Mouse (Mus musculus) gastrocnemius, adult 18-20 months (tissue): ENCODE measurements around the gene Gng3. TPM values are rescaled to one million over a fixed set of nuclear protein-coding genes. Genes with fewer than 3 reads are reported as not detected.
A peak's percentile ranks its signal among the peaks of the same experiment; 100 is the strongest.
"Not testable (repeated sequence)": the region's sequence is repeated elsewhere in the genome, so short reads cannot be mapped to it uniquely, and the experiment has no call there.

Source experiments
- DNase-seq: peaks from one replicate; pipeline ENCODE4 v3.0.0; 2021; ENCODE audit warnings: low spot score
- long read RNA-seq, 2 experiments: library from polyadenylated mRNA; stranded (forward); transcript quantifications; one replicate each; pipeline ENCODE4 v2.0.0; 2021
- total RNA-seq, 2 experiments: library from RNA; stranded (reverse); gene quantifications; 2 replicates each; pipeline ENCODE4 v1.2.3; 2021

The Gng3 gene
- total RNA-seq, result not detected
- long read RNA-seq, experiment 1, partial matches to known transcripts, result 0 of 1 reads
- long read RNA-seq, experiment 1, other reads (novel, unspliced or antisense), result 1 of 1 reads
- long read RNA-seq, experiment 2, partial matches to known transcripts, result 0 of 3 reads
- long read RNA-seq, experiment 2, other reads (novel, unspliced or antisense), result 3 of 3 reads

GRCm38 (mm10) chr19:8839103-8839907 lies at the start of gene Gng3:
TSS of gene Gng3 (minus strand) at chr19:8839194.
- DNase-seq, result no peak

GRCm38 (mm10) chr19:8887585-8888463 lies 48.8 kb upstream of the Gng3 start:
- DNase-seq, result no peak

- no peak for DNase-seq
These were observed 48.1 kb upstream of the Gng3 start for GRCm38 (mm10) chr19:8886916-8887584.

DNA sequence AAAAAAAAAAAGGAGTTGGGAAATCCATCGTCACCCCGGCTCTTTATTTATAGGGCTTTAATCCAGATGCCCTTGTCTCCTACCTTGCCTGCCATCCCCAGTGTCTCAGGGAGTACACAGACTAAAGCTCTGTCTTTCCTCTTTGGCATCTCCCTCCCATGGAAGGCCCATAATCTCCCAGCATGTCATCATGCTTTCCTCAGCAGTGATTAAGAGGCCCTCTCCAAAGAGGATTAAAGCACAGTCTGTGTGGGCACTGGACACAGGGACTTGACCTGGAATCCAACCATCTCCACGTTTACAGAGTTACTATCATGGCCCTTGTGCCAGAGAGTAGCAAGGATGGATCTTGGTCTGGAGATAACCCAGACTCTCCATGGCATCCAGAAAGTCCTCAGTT lies 44.6 kb upstream of the Gng3 start, which contains the start of the genes Lbhd1 and Gm49403:
Gene Lbhd1 (plus strand): TSS at position 117 of the 400 bp plus-strand sequence.
Gene Gm49403 (plus strand): TSS at position 315 of the 400 bp plus-strand sequence.
- DNase-seq, result no peak

GRCm38 (mm10) chr19:8881034-8881392 lies 42.0 kb upstream of the Gng3 start:
- no peak for DNase-seq

DNA sequence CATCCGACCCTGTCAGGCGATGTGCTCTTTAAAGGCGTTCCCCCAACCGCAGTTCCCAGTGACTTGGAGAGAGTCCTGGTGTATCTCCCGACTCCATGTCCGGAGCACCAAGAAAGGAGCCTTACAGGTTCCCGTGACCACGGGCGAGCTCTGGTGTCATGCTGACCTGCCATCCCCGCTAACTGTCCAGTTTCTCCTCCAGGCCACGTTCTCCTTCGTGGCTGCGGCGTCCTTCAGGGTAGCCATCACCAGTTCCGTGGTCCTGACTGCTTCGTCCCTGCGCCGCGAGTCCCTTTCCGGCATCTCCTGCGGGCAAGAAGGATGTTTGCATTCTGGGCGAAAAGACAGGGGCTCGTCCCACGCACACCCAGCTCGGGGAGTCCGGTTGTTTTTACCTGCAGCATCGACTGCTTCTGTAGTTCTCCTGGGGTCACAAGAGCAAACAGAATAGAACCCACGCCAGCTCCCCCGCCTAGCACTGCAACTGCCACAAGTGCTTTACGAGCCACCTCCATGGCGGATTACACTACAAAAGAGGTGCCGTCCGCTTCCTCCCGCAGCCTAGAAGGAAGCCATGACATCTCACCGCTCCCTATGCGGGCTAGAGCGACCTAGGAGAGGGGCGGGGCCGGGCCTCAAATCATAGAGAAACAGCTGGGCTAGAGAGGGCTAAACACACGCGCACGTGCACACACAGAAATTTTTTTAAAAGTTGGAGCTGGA lies 41.5 kb upstream of the Gng3 start, which contains the start of gene Uqcc3:
Gene Uqcc3 (minus strand): TSS at position 613 of the 723 bp plus-strand sequence.
- DNase-seq, result peak; percentile 91

GRCm38 (mm10) chr19:8875031-8875430 lies 36.0 kb upstream of the Gng3 start:
- no peak for DNase-seq

- DNase-seq, result no peak
These were observed 33.4 kb upstream of the Gng3 start for GRCm38 (mm10) chr19:8872266-8872840.

DNA sequence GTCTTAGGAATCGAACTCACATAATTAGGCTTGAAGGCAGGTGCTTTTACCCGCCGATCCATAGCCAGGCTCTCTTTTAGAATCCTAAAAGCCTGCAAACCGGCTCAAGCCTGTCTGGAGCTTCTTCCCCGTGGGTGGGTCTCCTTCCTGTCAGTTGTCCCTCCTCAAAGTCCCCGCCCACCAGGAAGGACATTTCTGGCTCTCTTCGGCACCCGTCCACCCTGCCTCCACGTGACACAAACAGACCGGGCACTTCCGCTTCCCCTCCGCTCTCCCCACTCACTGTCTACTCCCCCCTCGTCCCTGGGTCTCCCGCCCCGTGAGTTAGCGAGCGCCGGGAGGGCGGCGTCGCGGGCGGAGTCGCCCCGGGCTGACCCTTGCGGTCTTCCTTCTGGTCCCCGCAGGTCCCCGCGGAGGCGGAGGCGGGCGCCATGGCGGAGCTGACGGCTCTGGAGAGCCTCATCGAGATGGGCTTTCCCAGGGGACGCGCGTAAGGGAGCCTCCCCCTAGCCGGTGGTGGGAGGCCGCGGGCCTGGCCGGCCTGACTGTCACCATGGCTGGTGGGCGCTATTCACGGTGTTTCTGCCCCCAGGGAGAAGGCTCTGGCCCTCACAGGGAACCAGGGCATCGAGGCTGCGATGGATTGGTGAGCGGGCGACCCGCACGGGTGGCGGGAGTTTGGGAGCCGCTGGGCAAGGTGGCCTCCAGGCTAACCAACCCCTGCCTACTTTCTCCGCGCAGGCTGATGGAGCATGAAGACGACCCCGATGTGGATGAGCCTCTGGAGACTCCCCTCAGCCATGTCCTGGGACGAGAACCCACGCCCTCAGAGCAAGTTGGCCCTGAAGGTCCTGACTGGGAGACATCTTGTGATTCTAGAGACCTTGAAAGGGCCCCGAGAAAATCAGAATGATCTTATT lies 32.5 kb upstream of the Gng3 start, which contains the start of gene Ubxn1:
Gene Ubxn1 (plus strand): TSS at position 230 of the 920 bp plus-strand sequence.
- DNase-seq, result peak; percentile 99

GRCm38 (mm10) chr19:8870838-8871237 lies 31.8 kb upstream of the Gng3 start:
- no peak for DNase-seq

DNA sequence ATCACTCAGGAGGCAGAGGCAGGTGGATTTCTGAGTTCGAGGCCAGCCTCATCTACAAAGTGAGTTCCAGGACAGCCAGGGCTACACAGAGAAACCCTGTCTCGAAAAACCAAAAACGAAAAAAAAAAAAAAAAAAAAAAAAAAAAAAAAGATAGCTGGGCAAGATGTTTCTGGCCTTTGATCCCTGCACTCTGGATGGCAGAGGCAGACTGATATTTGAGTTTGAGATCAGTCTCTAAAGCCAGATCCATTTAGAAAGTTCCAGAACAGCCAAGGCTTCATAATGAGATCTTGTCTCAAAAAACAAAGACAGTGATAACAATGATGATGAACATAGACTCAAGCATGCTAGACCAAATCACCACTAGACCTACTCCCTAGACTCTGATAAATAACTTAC lies 31.4 kb upstream of the Gng3 start:
- not testable (repeated sequence) for DNase-seq

DNA sequence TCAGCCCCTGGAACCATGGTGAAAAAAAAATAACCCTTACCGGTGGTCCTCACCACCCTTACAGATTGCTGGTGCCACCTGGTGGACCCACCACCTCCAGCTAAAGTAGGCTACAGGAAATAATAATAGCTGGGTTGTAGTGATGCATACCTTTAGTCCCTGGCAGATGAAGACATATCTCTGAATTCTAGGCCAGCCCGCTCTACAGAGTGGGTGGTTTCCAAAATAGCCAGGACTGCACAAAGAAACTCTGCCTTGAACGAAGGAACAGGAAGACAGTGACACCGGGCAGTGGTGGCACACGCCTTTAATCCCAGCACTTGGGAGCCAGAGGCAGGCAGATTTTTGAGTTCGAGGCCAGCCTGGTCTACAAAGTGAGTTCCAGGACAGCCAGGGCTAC lies 25.3 kb upstream of the Gng3 start:
- no peak for DNase-seq

GRCm38 (mm10) chr19:8859018-8859417 lies 20.0 kb upstream of the Gng3 start:
- no peak for DNase-seq

DNA sequence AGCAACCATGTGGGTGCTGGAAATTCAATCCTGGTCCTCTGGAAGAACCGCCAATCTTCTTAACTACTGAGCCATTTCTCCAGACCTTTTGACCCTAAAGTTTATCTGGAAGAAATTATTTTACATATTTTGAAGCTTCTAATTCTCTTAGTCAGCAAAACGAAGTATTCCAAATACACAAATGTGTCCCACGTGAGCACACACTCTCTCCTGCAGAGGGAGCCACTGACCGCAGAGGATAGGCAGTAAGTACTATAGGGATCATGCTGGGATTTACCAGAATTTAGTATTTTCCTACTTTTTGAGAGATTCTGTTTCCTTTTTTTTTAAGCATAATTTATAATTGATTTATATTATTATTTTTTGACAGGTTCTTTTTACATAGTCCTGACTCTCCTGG lies 18.7 kb upstream of the Gng3 start:
- peak; percentile 44 for DNase-seq

- no peak for DNase-seq
These were observed 14.1 kb upstream of the Gng3 start for GRCm38 (mm10) chr19:8853117-8853516.

- peak; percentile 72 for DNase-seq
These were observed 13.4 kb upstream of the Gng3 start for GRCm38 (mm10) chr19:8852236-8852928.

DNA sequence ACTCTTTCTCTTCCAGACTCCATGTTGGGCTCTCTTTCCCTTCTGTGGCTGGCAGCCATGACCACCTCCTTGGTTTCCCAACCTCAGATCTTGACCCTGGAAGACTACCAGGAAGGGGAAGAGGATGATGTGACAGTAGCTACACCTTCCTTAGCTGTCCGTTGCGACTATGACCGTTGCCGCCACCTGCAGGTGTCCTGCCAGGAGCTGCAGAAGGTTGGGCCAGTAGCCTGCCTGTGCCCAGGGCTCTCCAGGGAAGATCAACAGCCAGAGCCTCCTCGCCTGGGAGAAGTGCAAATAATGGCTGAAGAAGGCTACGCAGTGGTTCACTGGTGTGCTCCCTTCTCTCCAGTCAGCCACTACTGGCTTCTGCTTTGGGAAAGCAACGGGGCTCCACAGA lies 12.6 kb upstream of the Gng3 start:
- no peak for DNase-seq

GRCm38 (mm10) chr19:8850402-8850901 lies 11.5 kb upstream of the Gng3 start, which contains the start of gene Lrrn4cl:
TSS of gene Lrrn4cl (plus strand) at chr19:8850768.
- peak; percentile 77 for DNase-seq
